Mouse (Mus musculus) heart, postnatal 0 days (tissue): ENCODE results near the gene Dnajb14.

Experiments
- CTCF ChIP-seq: IDR thresholded peaks from 2 replicates; pipeline ENCODE4 v1.5.1; 2016; ENCODE audit warnings: antibody characterized with exemption, control low read depth, low read depth
- EP300 ChIP-seq: IDR thresholded peaks from 2 replicates; pipeline ENCODE4 v1.6.1; 2016; ENCODE audit warnings: antibody characterized with exemption, low read depth

DNA sequence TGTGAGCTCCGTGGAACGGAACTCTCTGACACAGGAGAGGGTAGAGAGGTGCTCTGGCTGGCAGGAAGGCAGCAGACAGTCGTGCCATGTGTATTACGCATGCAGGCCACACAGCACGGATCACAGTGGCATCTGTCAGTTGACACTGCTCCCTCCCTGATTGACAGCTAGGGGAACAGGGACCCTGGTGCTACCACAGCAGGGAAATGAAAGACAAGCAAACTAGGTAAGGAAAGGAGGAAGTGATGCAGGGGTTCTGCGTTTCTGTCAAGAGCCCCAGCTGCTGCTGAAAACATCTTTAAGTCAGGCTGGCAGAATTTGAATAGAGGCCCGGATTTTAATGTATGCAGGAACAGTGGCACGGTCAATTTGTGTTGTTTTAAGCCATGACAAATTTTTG, 96.0 kb downstream of the Dnajb14 start:
- no peak for TF ChIP-seq CTCF
- TF ChIP-seq EP300 = no peak
